Mouse (Mus musculus): ENCODE results near the gene Sorcs1. TPM values are rescaled to one million over a fixed set of nuclear protein-coding genes. Genes with fewer than 3 reads are reported as not detected.

Sorcs1 gene
- polyA plus RNA-seq, 1 experiment = not detected

- no peaks in the 10 kb centered on the region for H3K27me3 ChIP-seq (ENCODE audit: control insufficient read depth, insufficient read depth, insufficient read length)
- no peak overlapping the region for H3K4me3 ChIP-seq
- H3ac ChIP-seq (ENCODE audit: control insufficient read depth, insufficient read length) = no peak overlapping the region
- no peak for TF ChIP-seq POLR2A (IDR thresholded peaks at IDR 0.05; ENCODE audit: insufficient read length, low read depth)
- no peak for TF ChIP-seq REST (IDR thresholded peaks at IDR 0.05; ENCODE audit: insufficient read depth, insufficient read length)
- TF ChIP-seq MAX (IDR thresholded peaks at IDR 0.05; ENCODE audit: low read depth) = no peak
- no peak for TF ChIP-seq USF1 (IDR thresholded peaks at IDR 0.05; ENCODE audit: low read depth)
- TF ChIP-seq POLR2AphosphoS2 (IDR thresholded peaks at IDR 0.05; ENCODE audit: insufficient read length, low read depth) = no peak
- no peak for TF ChIP-seq E2F4 (IDR thresholded peaks at IDR 0.05; ENCODE audit: insufficient read depth)
- no peak for TF ChIP-seq SRF (IDR thresholded peaks at IDR 0.05; ENCODE audit: control insufficient read depth, insufficient read length, low read depth)
- no peak for TF ChIP-seq CEBPB (IDR thresholded peaks at IDR 0.05; ENCODE audit: insufficient read depth, poor library complexity, severe bottlenecking)
- no peak for TF ChIP-seq TCF3 (IDR thresholded peaks at IDR 0.05; ENCODE audit: insufficient read length, low read depth)
- TF ChIP-seq TCF12 (IDR thresholded peaks at IDR 0.05; ENCODE audit: insufficient read depth, poor library complexity, severe bottlenecking) = no peak
- no peak for TF ChIP-seq MYOG (IDR thresholded peaks at IDR 0.05; ENCODE audit: control insufficient read depth in 1 of 3, insufficient read depth in 1 of 3, insufficient read length in 2 of 3, low read depth in 2 of 3)
- TF ChIP-seq MYOD1 (IDR thresholded peaks at IDR 0.05; ENCODE audit: control insufficient read depth in 1 of 3, insufficient read length in 2 of 3, low read depth in 2 of 3) = no peak
- no peak overlapping the region for H3K4me2 ChIP-seq (ENCODE audit: low read depth)
- no peaks in the 10 kb centered on the region for H3K36me3 ChIP-seq (ENCODE audit: control insufficient read depth, insufficient read depth)
- no peaks in the 10 kb centered on the region for H3K79me2 ChIP-seq (ENCODE audit: control insufficient read depth, insufficient read depth)
Measured at GRCm38 (mm10) chr19:50487768-50488167, 190.7 kb downstream of the Sorcs1 start.

- Histone ChIP-seq H3K4me3 (no peak overlapping the region), H3K79me2 (ENCODE audit: control insufficient read depth, insufficient read depth) (no peaks in the 10 kb centered on the region), H3K27me3 (ENCODE audit: control insufficient read depth, insufficient read depth, insufficient read length) (no peaks in the 10 kb centered on the region), H3K4me2 (ENCODE audit: low read depth) (no peak overlapping the region), H3K36me3 (ENCODE audit: control insufficient read depth, insufficient read depth) (no peaks in the 10 kb centered on the region), H3ac (ENCODE audit: control insufficient read depth, insufficient read length) (no peak overlapping the region)
- TF ChIP-seq MYOG (IDR thresholded peaks at IDR 0.05; ENCODE audit: control insufficient read depth in 1 of 3, insufficient read depth in 1 of 3, insufficient read length in 2 of 3, low read depth in 2 of 3) (no peak), TCF3 (IDR thresholded peaks at IDR 0.05; ENCODE audit: insufficient read length, low read depth) (no peak), MAX (IDR thresholded peaks at IDR 0.05; ENCODE audit: low read depth) (no peak), SRF (IDR thresholded peaks at IDR 0.05; ENCODE audit: control insufficient read depth, insufficient read length, low read depth) (no peak), CEBPB (IDR thresholded peaks at IDR 0.05; ENCODE audit: insufficient read depth, poor library complexity, severe bottlenecking) (no peak), TCF12 (IDR thresholded peaks at IDR 0.05; ENCODE audit: insufficient read depth, poor library complexity, severe bottlenecking) (no peak), POLR2AphosphoS2 (IDR thresholded peaks at IDR 0.05; ENCODE audit: insufficient read length, low read depth) (no peak), REST (IDR thresholded peaks at IDR 0.05; ENCODE audit: insufficient read depth, insufficient read length) (no peak)
Measured at GRCm38 (mm10) chr19:50486345-50486744, 192.1 kb downstream of the Sorcs1 start.

- TF ChIP-seq MAX (IDR thresholded peaks at IDR 0.05; ENCODE audit: low read depth) = no peak
- TF ChIP-seq SRF (IDR thresholded peaks at IDR 0.05; ENCODE audit: control insufficient read depth, insufficient read length, low read depth) = no peak
- no peaks in the 10 kb centered on the region for H3K79me2 ChIP-seq (ENCODE audit: control insufficient read depth, insufficient read depth)
- H3K27me3 ChIP-seq (ENCODE audit: control insufficient read depth, insufficient read depth, insufficient read length) = no peaks in the 10 kb centered on the region
- no peak overlapping the region for H3ac ChIP-seq (ENCODE audit: control insufficient read depth, insufficient read length)
- no peak overlapping the region for H3K4me3 ChIP-seq
- no peaks in the 10 kb centered on the region for H3K36me3 ChIP-seq (ENCODE audit: control insufficient read depth, insufficient read depth)
- H3K4me2 ChIP-seq (ENCODE audit: low read depth) = no peak overlapping the region
Measured at GRCm38 (mm10) chr19:50476774-50477173, 201.7 kb downstream of the Sorcs1 start.

GRCm38 (mm10) chr19:50468592-50468991 lies 209.9 kb downstream of the Sorcs1 start:
- Histone ChIP-seq H3K36me3 (ENCODE audit: control insufficient read depth, insufficient read depth) (no peaks in the 10 kb centered on the region), H3K4me3 (no peak overlapping the region), H3K27me3 (ENCODE audit: control insufficient read depth, insufficient read depth, insufficient read length) (no peaks in the 10 kb centered on the region), H3K79me2 (ENCODE audit: control insufficient read depth, insufficient read depth) (no peaks in the 10 kb centered on the region), H3ac (ENCODE audit: control insufficient read depth, insufficient read length) (no peak overlapping the region), H3K4me2 (ENCODE audit: low read depth) (no peak overlapping the region)
- TF ChIP-seq POLR2A (IDR thresholded peaks at IDR 0.05; ENCODE audit: insufficient read length, low read depth) (no peak), TCF3 (IDR thresholded peaks at IDR 0.05; ENCODE audit: insufficient read length, low read depth) (no peak), E2F4 (IDR thresholded peaks at IDR 0.05; ENCODE audit: insufficient read depth) (no peak), MYOD1 (IDR thresholded peaks at IDR 0.05; ENCODE audit: control insufficient read depth in 1 of 3, insufficient read length in 2 of 3, low read depth in 2 of 3) (no peak), MYOG (IDR thresholded peaks at IDR 0.05; ENCODE audit: control insufficient read depth in 1 of 3, insufficient read depth in 1 of 3, insufficient read length in 2 of 3, low read depth in 2 of 3) (no peak), USF1 (IDR thresholded peaks at IDR 0.05; ENCODE audit: low read depth) (no peak), TCF12 (IDR thresholded peaks at IDR 0.05; ENCODE audit: insufficient read depth, poor library complexity, severe bottlenecking) (no peak), CEBPB (IDR thresholded peaks at IDR 0.05; ENCODE audit: insufficient read depth, poor library complexity, severe bottlenecking) (no peak), SRF (IDR thresholded peaks at IDR 0.05; ENCODE audit: control insufficient read depth, insufficient read length, low read depth) (no peak), POLR2AphosphoS2 (IDR thresholded peaks at IDR 0.05; ENCODE audit: insufficient read length, low read depth) (no peak), MAX (IDR thresholded peaks at IDR 0.05; ENCODE audit: low read depth) (no peak), REST (IDR thresholded peaks at IDR 0.05; ENCODE audit: insufficient read depth, insufficient read length) (no peak)

GRCm38 (mm10) chr19:50464811-50465210 lies 213.6 kb downstream of the Sorcs1 start:
- H3K4me2 ChIP-seq (ENCODE audit: low read depth) = no peak overlapping the region
- TF ChIP-seq MYOG (IDR thresholded peaks at IDR 0.05; ENCODE audit: control insufficient read depth in 1 of 3, insufficient read depth in 1 of 3, insufficient read length in 2 of 3, low read depth in 2 of 3) (no peak), USF1 (IDR thresholded peaks at IDR 0.05; ENCODE audit: low read depth) (no peak), CEBPB (IDR thresholded peaks at IDR 0.05; ENCODE audit: insufficient read depth, poor library complexity, severe bottlenecking) (no peak), TCF12 (IDR thresholded peaks at IDR 0.05; ENCODE audit: insufficient read depth, poor library complexity, severe bottlenecking) (no peak), SRF (IDR thresholded peaks at IDR 0.05; ENCODE audit: control insufficient read depth, insufficient read length, low read depth) (no peak), E2F4 (IDR thresholded peaks at IDR 0.05; ENCODE audit: insufficient read depth) (no peak), TCF3 (IDR thresholded peaks at IDR 0.05; ENCODE audit: insufficient read length, low read depth) (no peak), POLR2AphosphoS2 (IDR thresholded peaks at IDR 0.05; ENCODE audit: insufficient read length, low read depth) (no peak), REST (IDR thresholded peaks at IDR 0.05; ENCODE audit: insufficient read depth, insufficient read length) (no peak), MAX (IDR thresholded peaks at IDR 0.05; ENCODE audit: low read depth) (no peak), POLR2A (IDR thresholded peaks at IDR 0.05; ENCODE audit: insufficient read length, low read depth) (no peak), MYOD1 (IDR thresholded peaks at IDR 0.05; ENCODE audit: control insufficient read depth in 1 of 3, insufficient read length in 2 of 3, low read depth in 2 of 3) (no peak)
- H3K27me3 ChIP-seq (ENCODE audit: control insufficient read depth, insufficient read depth, insufficient read length) = no peaks in the 10 kb centered on the region
- H3K79me2 ChIP-seq (ENCODE audit: control insufficient read depth, insufficient read depth) = no peaks in the 10 kb centered on the region
- no peak overlapping the region for H3K4me3 ChIP-seq
- no peaks in the 10 kb centered on the region for H3K36me3 ChIP-seq (ENCODE audit: control insufficient read depth, insufficient read depth)
- H3ac ChIP-seq (ENCODE audit: control insufficient read depth, insufficient read length) = no peak overlapping the region

Data from myocyte (in vitro differentiated cells).